In the genomic region with DNA sequence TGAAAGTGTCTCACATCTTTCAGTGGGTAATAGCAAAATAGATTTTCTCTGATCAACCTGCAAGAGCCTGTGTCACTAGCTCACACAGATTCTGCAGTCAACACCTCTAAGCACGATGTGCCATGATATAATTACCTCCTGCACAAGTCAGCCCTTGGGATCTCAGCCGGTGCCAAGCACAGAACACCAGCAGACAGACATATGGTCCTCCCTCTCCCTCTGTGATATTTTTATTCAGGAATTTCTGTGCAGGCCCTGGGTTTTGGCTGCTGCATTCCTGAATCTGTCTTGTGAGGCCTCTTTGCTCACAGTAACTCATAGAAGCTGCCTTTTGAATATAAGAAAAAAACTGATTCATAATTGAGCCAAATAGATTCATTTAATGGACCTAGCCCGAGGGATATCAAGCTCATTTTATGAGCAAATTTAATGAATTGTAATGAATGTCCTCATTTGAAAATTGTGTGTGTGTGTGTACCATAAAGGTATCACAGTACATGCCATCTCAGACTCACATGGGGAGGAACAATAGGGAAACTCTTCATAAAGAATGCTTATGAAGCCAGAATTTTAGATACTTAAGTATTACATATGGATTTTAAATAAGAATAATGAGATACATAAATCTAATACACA, we compare ENCODE assay signal across 12 mouse cellular contexts.
DNase-seq lines count a peak whose midpoint lies in the region; ATAC-seq lines count a peak whose summit lies in the region.
"Had no signal": no experiment of that assay in that cellular context is flagged by ENCODE, and none has a peak within 500 bp of the region (broad histone marks: within the 10 kb centered on the region; RNA-seq: fewer than 3 reads in every experiment).

No protein-coding gene starts in this region.

- no peak overlapping the region for H3K4me3 ChIP-seq in heart, embryonic 14.5 days (ENCODE audit: control insufficient read depth in 1 of 2, insufficient read depth in 1 of 2, low read depth in 1 of 2, low read length in 2 of 2)
- H3K4me3 ChIP-seq in heart, embryonic 11.5 days (ENCODE audit: low read depth, low read length), result no peak overlapping the region
- no peak overlapping the region for H3K4me3 ChIP-seq in kidney, embryonic 16.5 days (ENCODE audit: low read length)
- H3K4me3 ChIP-seq: neural tube, embryonic 12.5 days had no signal

- peak; percentile 35 to 42 for DNase-seq in frontal cortex, postnatal 25 days (ENCODE audit: low spot score in 2 of 2)
- DNase-seq in layer of hippocampus, adult 9-11 months, result peak; percentile 81
- peak; percentile 23 for DNase-seq in right cerebral cortex, postnatal 14 days
- DNase-seq in kidney, adult 8-10 months, result no peak
- DNase-seq in adrenal gland, postnatal 36 days, result no peak
- DNase-seq: lung, adult 2 months; thymus, adult 2 months had no signal

- 40% methylated on average over 3 of the region's 3 CpGs for WGBS in heart, embryonic 14.5 days
- WGBS in heart, embryonic 11.5 days (ENCODE audit: insufficient replicate concordance), result 41% methylated on average over 3 of the region's 3 CpGs
- 74% methylated on average over 3 of the region's 3 CpGs for WGBS in kidney, embryonic 16.5 days

- peak; percentile 77; the same call in 1 of the 2 replicates for ATAC-seq in heart, embryonic 14.5 days (ENCODE audit: insufficient number of reproducible peaks, insufficient read depth, low FRiP score, low read depth)
- no peak for ATAC-seq in heart, embryonic 11.5 days (replicated peaks; ENCODE audit: insufficient number of reproducible peaks, low FRiP score, low TSS enrichment)
- ATAC-seq in kidney, embryonic 16.5 days (ENCODE audit: low FRiP score, low TSS enrichment), result no peak

- no peak overlapping the region for H3K9ac ChIP-seq in heart, embryonic 14.5 days (ENCODE audit: low read length)
- H3K9ac ChIP-seq in heart, embryonic 11.5 days (ENCODE audit: low read depth, low read length), result no peak overlapping the region
- no peak overlapping the region for H3K9ac ChIP-seq in kidney, embryonic 16.5 days (replicated peaks; ENCODE audit: low read length)
- H3K9ac ChIP-seq: neural tube, embryonic 12.5 days had no signal

- H3K36me3 ChIP-seq in heart, embryonic 14.5 days (ENCODE audit: control insufficient read depth, insufficient read depth, low read length), result no peaks in the 10 kb centered on the region
- no peaks in the 10 kb centered on the region for H3K36me3 ChIP-seq in heart, embryonic 11.5 days (ENCODE audit: control insufficient read depth, insufficient read depth, low read length)
- H3K36me3 ChIP-seq in kidney, embryonic 16.5 days (ENCODE audit: insufficient read depth, low read length), result no peaks in the 10 kb centered on the region
- H3K36me3 ChIP-seq: neural tube, embryonic 12.5 days had no signal

- H3K9me3 ChIP-seq in heart, embryonic 14.5 days (ENCODE audit: control insufficient read depth, low read length), result no peaks in the 10 kb centered on the region
- H3K9me3 ChIP-seq in heart, embryonic 11.5 days (replicated peaks; ENCODE audit: control insufficient read depth, low read length), result no peaks in the 10 kb centered on the region
- no peaks in the 10 kb centered on the region for H3K9me3 ChIP-seq in kidney, embryonic 16.5 days (ENCODE audit: low read length)
- H3K9me3 ChIP-seq: neural tube, embryonic 12.5 days had no signal

- peak overlapping the region in 1 of 2 experiments; percentile 30; a peak in 2 of 4 replicates for H3K27ac ChIP-seq in heart, embryonic 14.5 days (replicated peaks in 1 of 2; ENCODE audit: control insufficient read depth in 1 of 2, insufficient read depth in 1 of 2, low read depth in 2 of 2, low read length in 2 of 2)
- no peak overlapping the region for H3K27ac ChIP-seq in heart, embryonic 11.5 days (ENCODE audit: low read depth, low read length)
- no peak overlapping the region for H3K27ac ChIP-seq in kidney, embryonic 16.5 days (ENCODE audit: low read length)
- H3K27ac ChIP-seq: kidney, postnatal 0 days; neural tube, embryonic 12.5 days had no signal

- H3K27me3 ChIP-seq in heart, embryonic 14.5 days (ENCODE audit: control insufficient read depth, insufficient read depth, low read length), result no peaks in the 10 kb centered on the region
- H3K27me3 ChIP-seq in heart, embryonic 11.5 days (ENCODE audit: control insufficient read depth, insufficient read depth, low read length), result no peaks in the 10 kb centered on the region
- H3K27me3 ChIP-seq in kidney, embryonic 16.5 days (ENCODE audit: insufficient read depth, low read length), result no peaks in the 10 kb centered on the region
- H3K27me3 ChIP-seq: neural tube, embryonic 12.5 days had no signal

- H3K4me1 ChIP-seq in heart, embryonic 14.5 days (ENCODE audit: control insufficient read depth in 2 of 2, insufficient read depth in 2 of 2, low read length in 2 of 2), result peaks cover 3 to 16% of the 10 kb centered on the region in 2 experiments; a peak in 3 of 4 replicates
- no peaks in the 10 kb centered on the region for H3K4me1 ChIP-seq in heart, embryonic 11.5 days (ENCODE audit: control insufficient read depth, insufficient read depth, low read length)
- no peaks in the 10 kb centered on the region for H3K4me1 ChIP-seq in kidney, embryonic 16.5 days (ENCODE audit: insufficient read depth, low read length)
- H3K4me1 ChIP-seq: neural tube, embryonic 12.5 days had no signal

- peak overlapping the region; percentile 21; the same call in 1 of the 2 replicates for H3K4me2 ChIP-seq in heart, embryonic 14.5 days (ENCODE audit: low read length)
- H3K4me2 ChIP-seq in heart, embryonic 11.5 days, result no peak overlapping the region
- no peak overlapping the region for H3K4me2 ChIP-seq in kidney, embryonic 16.5 days (replicated peaks; ENCODE audit: low read depth, low read length)
- H3K4me2 ChIP-seq: neural tube, embryonic 12.5 days had no signal

Comparison
In these comparisons a context has a peak if more than half of its experiments do, and no peak if none do; other contexts are left out.
1. DNase-seq: peak in frontal cortex, postnatal 25 days (2 of 2), layer of hippocampus, adult 9-11 months (single experiment) and right cerebral cortex, postnatal 14 days (single experiment); none in kidney, adult 8-10 months (0 of 2) and adrenal gland, postnatal 36 days (0 of 2).